Mouse (Mus musculus): ENCODE data around the gene Wdfy4.

- no peak for TF ChIP-seq MYC (IDR thresholded peaks at IDR 0.05; ENCODE audit: low read depth, low read length)
- no peak for TF ChIP-seq SMC3 (IDR thresholded peaks at IDR 0.05; ENCODE audit: low read depth, low read length)
These were observed 8.9 kb upstream of the Wdfy4 start for GRCm38 (mm10) chr14:33194241-33194640.
